Mouse (Mus musculus): ENCODE data around the gene Ralgps2.
A peak's percentile ranks its signal among the peaks of the same experiment; 100 is the strongest.

Gene Ralgps2

GRCm38 (mm10) chr1:156954216-156954615 lies 14.8 kb upstream of the Ralgps2 start:
- no peak for DNase-seq

- no peak for DNase-seq
Measured at GRCm38 (mm10) chr1:156950354-156950753, 10.9 kb upstream of the Ralgps2 start.

GRCm38 (mm10) chr1:156940584-156940983 lies 1.2 kb upstream of the Ralgps2 start:
- DNase-seq = no peak

GRCm38 (mm10) chr1:156940142-156940522 lies 706 bp upstream of the Ralgps2 start:
- no peak for DNase-seq

- DNase-seq = peak; percentile 83 to 88
Measured at GRCm38 (mm10) chr1:156938705-156939242, 652 bp downstream of the Ralgps2 start.

DNA sequence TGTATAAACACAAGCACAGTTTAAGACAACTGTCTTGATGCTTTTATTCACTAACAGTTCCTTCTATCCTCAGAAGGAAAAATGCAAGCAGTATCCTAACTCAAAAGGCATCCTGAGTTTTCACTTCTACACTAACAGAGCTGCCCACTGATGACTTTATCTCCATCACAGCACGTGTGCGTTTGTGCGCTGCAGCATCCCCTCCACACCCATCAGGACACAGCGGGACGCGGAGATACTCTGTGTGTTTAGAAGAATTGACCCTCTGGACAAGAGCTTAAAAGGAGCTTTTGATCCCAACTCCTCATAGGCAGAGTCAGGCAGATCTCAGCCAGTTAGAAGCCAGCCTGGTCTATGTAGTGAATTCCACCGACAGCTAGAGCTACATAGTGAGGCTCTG lies 2.0 kb downstream of the Ralgps2 start:
- DNase-seq = no peak

GRCm38 (mm10) chr1:156933712-156934111 lies 5.7 kb downstream of the Ralgps2 start:
- DNase-seq = no peak

DNA sequence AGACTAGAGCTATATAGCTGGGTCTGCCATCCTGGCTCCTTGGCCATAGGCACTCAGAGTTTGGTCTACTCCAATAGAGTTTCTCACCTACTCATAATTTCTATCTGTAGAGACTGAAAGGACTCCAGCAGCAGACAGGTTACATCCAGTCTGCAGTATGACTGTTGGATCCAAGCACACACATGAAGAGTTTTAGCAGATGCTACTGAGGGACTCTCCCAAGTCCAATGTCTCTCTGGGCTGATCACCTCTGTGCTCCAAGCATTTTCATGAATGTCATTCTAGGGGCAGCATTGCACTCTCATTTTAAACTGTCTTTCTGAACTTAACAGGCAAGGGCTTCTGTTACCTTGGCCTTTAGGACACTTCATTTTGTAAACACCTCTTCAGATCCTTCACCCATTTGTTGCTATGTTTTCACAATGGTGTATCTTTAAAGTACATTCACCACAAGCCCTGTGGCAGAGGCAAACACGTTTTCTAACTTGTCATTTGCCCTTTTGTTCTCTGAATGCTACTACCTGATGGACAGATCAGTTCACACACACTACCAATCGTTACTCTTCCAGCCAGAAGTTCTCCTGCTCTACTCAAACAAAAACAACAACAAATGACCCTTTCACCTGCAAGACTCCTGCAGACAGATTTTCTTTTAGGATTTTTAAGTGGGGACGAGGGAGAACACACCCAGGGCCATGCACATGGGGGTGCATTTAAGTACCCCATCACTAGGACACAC lies 7.2 kb downstream of the Ralgps2 start:
- DNase-seq = no peak

GRCm38 (mm10) chr1:156931106-156931870 lies 8.1 kb downstream of the Ralgps2 start:
- DNase-seq = peak in 1 of 2 experiments; percentile 13

DNA sequence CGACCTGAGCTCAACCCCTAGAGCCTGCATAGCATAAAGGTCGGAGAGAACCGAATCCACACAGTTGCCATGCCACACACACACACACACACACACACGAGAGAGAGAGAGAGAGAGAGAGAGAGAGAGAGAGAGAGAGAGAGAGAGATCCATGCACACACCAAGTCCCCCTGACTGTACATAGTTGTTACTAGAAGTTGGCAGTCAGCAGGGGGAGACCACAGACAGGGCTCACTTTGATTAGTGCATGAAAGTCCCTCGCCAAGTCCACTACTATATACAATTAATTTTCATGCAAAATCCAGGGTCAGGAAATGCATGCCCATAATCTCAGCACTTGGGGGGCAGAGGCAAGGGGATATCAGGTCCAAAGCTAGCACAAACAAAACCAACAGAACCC lies 9.2 kb downstream of the Ralgps2 start:
- DNase-seq = no peak

- no peak for DNase-seq
Measured at GRCm38 (mm10) chr1:156928255-156928654, 11.2 kb downstream of the Ralgps2 start.

DNA sequence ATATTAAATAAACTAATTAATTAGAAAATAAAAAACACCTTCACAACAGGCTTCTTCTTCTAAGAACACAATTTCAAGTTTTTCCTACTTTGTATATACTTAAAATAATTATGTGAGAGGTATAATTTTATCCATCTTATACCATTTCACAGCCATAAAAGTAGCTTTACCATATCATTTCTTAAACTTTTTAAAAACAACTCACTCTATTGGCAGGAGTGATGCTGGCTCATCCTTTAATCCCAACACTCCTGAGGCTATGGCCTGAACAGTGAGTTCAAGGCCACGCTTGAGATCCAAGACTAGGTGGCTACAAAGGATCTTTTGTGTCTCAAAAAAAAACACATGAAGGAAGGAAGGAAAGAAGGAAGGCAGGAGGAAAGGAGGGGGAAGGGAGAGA lies 15.9 kb downstream of the Ralgps2 start:
- no peak for DNase-seq

GRCm38 (mm10) chr1:156922921-156923320 lies 16.5 kb downstream of the Ralgps2 start:
- DNase-seq = no peak

DNA sequence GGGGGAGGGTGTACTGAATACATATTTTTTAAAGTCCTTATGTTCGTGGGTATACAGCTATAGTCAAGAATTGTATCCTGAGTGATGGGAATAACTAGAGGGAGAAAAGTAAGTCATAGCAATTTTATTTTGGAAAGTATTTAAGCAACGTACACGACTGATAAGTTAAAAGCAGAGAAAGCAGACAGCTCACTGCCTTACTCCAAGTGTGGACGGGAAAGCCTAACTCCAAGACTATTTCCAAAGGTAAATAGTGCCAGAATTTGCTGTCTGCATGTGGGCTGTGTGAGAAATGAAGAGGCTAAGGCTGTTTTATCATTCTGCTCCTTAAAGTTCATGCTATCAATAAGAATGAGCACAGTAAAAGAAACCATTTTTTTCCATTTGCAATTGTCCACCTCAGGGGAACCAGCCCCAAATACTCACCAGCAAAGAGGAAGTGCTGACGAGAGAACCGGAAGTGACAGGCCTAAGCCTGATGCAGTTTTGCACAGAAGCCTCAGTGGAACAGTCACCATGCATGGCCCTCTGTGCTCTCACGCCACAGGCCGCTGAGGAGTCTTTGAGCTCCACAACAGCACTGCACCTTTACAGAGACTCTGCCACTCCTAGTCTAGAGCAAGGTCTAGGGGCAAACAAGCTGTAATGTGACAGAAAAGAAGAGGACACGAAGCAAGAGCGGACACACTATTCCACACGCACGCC lies 18.0 kb downstream of the Ralgps2 start:
- no peak for DNase-seq

DNA sequence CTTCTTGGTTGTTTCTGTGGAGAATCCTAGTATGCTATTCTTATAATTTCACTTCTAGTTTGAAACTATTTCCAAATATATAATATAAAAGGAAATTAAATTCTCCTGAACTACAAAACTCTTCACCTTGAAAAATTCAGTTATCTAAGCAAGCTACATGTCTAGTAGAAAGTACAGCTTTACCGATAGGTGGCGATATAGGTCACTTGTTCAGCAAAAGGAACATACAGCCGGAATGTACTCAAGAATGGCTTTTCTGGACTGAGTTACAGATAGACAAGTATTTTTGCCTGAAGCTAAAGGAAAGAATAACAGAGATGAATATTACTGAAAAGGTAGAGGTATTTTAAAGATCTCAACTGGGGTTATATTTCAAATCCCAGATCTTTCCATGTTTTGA lies 22.0 kb downstream of the Ralgps2 start:
- DNase-seq = peak in 1 of 2 experiments; percentile 27

DNA sequence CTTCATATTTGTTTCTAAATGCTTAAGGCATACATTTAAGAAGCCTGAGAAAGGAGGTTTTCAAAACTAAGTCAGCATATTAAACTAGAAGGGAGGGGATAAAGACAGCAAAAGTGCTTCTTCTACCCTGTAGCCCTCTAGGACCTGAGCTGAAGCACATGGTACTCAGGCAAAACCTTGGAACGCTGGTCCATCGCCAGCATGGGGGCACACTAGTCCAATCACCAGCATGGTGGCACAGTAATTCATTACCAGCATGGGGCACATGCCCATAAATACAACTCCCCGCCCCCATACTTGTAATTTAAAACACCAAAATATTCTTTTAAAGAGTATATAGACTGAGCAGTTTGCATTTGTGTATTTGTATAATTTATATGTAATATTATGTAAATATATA lies 23.1 kb downstream of the Ralgps2 start:
- DNase-seq = peak in 1 of 2 experiments; percentile 37

DNA sequence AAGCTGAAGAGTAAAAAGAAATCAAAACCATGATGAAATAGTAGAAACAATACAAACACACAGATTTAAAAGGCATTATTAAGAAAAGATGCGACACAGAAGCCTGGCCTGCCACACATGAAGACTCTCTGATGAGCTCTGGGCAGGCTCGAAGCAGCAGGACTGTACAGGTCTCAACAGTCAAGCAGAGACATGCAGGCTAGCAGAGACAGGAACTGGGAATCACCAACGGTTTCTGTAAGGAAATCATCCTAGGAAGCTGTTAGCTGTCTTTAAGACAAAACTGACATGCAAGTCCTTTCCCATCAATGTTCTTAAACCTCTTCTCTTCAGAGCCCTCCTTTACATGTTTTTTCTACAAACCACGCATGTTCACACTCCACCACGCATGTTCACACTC lies 24.5 kb downstream of the Ralgps2 start:
- DNase-seq = no peak

GRCm38 (mm10) chr1:156913190-156913589 lies 26.2 kb downstream of the Ralgps2 start:
- DNase-seq = no peak

DNA sequence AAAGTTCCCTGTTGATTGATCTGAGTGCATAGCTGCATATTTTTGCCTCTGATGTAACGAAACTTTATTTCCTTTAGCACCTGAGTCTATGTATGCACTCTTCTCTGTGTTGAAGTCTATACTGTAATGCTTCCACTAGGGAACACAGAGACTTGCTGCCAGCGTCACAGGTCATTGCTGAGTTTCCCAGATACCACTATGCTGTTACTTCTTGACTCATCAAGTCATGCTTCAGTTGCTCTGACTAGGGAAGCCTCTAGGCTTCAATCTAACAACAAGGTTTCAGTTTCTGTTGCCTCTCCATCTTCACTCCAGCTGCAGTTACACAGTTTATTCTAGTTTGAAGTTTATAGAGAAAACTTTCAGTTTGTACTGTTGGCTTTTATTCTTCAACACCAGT lies 28.5 kb downstream of the Ralgps2 start:
- no peak for DNase-seq

- no peak for DNase-seq
Measured at GRCm38 (mm10) chr1:156909866-156910265, 29.6 kb downstream of the Ralgps2 start.

- DNase-seq = no peak
Measured at GRCm38 (mm10) chr1:156909265-156909664, 30.2 kb downstream of the Ralgps2 start.

- DNase-seq = no peak
Measured at GRCm38 (mm10) chr1:156905660-156906059, 33.8 kb downstream of the Ralgps2 start.

- no peak for DNase-seq
Measured at GRCm38 (mm10) chr1:156903899-156904298, 35.5 kb downstream of the Ralgps2 start.
